Mouse (Mus musculus): Measurements from ENCODE around the gene Snrpd2.
A peak's percentile ranks its signal among the peaks of the same experiment; 100 is the strongest.
"Not testable (repeated sequence)": the region's sequence is repeated elsewhere in the genome, so short reads cannot be mapped to it uniquely, and the experiment has no call there.

Gene Snrpd2

GRCm38 (mm10) chr7:19151121-19151520 lies 1.6 kb downstream of the Snrpd2 start:
- DNase-seq = not testable (repeated sequence)

- DNase-seq = no peak
These were observed 5.3 kb downstream of the Snrpd2 start for GRCm38 (mm10) chr7:19154796-19155195.

GRCm38 (mm10) chr7:19155825-19156475 lies 6.4 kb downstream of the Snrpd2 start:
- DNase-seq = no peak

- peak; percentile 96 for DNase-seq
These were observed 7.8 kb downstream of the Snrpd2 start for GRCm38 (mm10) chr7:19157160-19157800.

GRCm38 (mm10) chr7:19158601-19159000 lies 9.1 kb downstream of the Snrpd2 start:
- no peak for DNase-seq

- no peak for DNase-seq
These were observed 9.9 kb downstream of the Snrpd2 start for GRCm38 (mm10) chr7:19159411-19159810.

DNA sequence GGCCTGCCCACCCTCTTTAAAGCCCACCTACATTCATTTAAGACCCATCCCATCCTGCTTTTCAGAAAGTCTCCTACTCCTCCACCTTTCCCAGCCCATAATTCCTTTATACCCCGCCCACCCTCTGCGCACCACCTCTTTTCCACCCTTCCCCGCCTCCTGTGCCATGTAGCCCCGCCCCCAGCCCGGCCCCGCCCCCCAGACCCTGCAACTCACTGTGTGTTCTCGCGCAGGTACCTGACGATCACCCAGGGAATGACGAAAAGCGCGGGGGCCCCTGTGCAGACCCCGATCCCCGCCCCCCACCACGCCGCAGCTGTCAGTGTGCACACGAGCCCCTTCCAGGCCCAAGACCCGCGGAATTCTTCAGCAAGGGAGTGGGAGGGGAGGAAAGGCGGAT lies 10.6 kb downstream of the Snrpd2 start:
- no peak for DNase-seq

DNA sequence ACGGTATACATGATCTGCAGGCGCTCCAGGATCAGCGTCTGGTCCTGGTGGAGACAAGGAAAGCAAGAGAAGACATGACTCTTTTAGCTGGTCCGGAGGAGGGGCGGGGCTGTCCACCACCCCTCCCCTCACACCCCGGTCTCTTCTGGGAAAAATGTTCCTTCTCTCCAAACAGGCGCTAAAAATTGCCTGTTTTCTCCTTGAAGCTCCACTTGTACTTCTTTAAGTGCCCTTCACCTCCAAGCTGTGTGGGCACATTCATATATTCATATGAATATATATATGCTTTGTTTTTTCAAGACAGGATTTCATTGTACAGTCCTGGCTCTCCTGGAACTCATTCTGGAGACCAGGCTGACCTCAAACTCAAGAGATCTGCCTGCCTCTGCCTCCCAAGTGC lies 13.4 kb downstream of the Snrpd2 start:
- DNase-seq = no peak

- no peak for DNase-seq
These were observed 14.2 kb downstream of the Snrpd2 start for GRCm38 (mm10) chr7:19163752-19164151.

DNA sequence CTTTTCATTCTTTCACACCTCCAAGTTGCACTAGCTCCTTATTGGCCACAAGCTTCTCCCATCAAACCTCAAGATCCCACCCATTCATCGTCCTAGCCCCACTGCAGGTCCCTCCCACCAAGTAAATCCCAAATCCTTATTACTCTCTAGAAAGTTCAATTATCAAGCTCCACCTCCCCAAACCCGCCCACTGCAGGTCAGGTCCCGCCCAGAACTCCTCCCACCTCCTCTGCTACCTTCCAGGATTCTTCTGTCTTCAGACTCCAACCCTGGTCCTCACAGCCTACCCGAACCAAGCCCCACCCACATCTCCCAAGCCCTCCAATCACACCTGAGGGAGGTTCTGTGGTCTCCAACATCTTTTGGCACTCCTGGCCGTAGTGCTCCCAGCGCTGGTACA lies 14.7 kb downstream of the Snrpd2 start:
- no peak for DNase-seq

DNA sequence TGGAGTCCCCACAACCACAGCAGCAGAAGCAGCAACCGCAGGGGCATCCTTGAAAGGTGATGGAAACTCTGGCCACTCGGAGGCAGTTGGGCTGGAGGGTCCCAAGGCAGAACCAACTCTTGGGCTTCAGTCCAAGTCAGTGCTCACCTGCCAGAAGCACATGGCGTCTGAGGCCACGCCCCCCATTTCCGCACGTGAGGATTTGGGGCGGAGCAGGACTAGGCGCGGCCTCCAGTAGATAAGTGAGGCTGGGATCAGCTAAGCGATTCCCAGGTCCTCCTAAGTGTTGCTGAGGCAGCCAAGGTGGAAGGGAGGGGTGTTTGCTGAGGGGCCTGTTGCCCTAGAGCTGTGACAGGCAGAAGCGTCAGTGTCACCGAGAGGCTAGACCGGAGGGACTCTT lies 15.5 kb downstream of the Snrpd2 start:
- DNase-seq = no peak

DNA sequence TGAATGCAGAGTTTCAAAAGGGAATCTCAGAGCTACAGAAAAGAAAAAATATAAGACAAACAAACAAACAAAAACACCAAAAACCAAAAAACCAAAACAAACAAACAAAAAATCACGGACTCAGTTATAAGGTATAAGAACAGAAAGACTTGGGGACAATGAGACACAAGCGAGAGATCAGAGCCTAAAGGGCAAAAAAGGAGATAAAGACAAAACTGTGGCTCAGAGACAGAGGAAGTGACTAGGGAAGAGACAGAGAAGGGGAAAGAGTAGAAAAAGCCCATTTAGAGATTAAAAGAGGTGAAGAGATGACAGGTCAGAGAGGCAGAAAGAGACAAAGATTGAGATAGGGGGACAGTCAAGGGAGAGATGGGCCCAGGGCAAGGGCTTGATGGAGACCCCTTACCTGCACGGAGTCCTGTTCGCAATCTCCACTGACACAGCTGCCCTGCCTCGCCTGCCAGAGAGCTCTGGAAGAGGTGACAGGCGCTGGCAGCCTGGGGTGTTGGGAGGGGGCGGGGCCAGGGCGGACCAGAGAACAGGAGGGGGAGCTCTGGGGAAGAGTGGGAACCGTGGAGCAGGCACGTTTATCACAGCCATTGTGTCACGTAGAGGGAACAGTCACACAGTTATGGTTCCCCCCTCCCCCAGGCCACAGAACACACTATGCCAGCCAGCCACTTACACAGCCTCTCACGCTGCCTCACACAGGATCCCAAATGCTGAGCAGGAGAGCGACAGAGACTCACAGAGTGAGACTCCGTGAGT lies 16.3 kb downstream of the Snrpd2 start, which contains the start of gene Gipr:
Gene Gipr, minus strand, starts transcription at position 472 of the 768 bp plus-strand sequence.
- no peak for DNase-seq

DNA sequence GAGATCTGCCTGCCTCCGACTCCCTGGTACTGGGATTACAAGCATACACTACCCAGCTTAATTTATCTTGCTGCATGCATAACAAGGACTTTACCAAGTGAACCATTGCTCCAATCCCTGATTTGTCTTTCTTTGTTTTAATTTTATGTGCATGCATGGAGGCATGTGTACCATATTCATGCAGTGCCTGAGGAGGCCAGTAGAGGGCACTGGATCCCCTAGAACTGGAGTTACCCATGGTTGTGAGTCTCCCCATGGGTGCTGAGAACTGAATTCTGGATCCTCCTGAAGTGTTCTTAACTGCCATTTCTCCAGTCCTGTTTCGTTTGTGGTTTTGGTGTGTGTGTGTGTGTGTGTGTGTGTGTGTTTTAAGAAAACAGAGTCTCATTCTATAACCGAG lies 17.5 kb downstream of the Snrpd2 start:
- DNase-seq = no peak

- DNase-seq = no peak
These were observed 20.0 kb downstream of the Snrpd2 start for GRCm38 (mm10) chr7:19169506-19169905.

DNA sequence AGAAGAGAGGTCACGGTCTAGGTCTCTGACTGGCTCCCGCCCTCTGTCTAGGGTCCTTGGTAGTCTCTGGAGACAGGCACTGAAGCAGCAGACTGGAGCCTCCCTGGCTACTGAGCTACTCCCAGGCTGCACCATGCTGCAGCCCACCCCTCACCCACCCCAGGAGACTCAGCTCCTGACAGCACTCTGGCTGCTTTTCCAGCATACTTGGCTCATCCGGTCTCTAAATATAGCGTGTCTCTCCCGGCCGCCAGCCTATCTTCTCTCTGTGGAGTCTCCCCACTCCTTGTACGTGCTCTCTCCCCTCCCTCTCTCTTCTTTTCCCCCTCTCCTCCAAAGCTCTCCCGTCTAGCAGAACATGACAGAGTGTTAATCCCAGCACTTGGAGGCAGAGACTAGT lies 20.6 kb downstream of the Snrpd2 start:
- no peak for DNase-seq

DNA sequence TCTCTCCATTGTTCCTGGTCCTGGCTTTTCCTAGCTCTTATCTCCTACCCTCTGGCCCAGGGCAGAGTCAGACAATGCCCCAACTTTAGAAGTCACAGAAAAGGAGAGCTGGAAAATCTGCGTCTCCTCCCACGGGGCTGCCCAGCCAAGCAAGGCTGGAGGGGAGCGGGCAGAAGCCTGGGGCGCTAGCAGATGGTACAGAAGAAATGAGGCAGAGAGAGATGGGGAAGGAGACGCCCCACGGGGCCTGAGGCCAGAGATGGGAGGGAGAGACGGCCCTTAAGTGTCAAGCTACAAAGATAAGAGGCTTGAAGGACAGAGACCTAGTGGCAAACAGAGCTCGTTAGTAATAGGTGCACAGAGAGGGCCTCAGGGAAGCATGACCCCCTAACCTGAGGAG lies 22.3 kb downstream of the Snrpd2 start:
- no peak for DNase-seq

- DNase-seq = peak; percentile 77
These were observed 23.4 kb downstream of the Snrpd2 start for GRCm38 (mm10) chr7:19172874-19173273.

DNA sequence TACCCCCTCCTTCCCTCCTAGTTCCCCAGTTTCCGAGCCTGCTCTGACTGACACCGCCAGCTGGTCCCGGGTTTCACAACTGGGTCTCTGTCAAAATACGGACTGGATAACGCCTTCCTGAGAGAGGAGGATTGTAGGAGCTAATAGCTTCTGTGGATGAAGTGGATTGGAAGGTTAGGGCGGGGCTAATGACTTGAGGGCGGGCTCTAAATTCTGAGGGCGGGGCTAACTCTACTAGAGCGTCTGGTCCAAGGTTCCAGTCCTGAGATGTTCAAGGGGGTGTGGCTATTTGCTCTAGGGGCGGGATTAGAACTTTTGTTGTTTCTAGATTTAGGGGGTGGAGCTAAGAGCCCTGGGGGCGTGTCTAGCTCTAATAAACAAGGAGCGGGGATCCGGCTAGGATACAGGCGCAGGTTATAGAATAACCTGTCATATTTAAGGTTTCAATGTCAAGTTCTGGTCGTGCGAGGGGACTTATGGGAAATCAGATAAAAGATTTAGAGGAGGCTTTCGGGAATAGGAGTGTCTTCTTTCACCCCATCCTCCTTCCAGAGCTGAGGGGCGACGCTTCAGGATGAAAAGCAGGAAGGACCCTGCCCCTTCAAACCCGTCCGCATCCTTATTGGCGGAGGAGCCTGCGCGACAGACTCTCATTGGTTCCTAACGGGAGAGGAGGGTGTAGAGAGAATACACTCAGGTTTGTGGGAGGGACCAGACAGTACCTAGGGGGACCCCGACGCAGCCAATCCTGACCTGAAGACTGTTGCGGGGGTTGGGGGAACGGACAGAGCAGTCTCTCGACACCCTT lies 26.4 kb downstream of the Snrpd2 start, which contains the start of gene Eml2:
Gene Eml2, plus strand, starts transcription at position 714 of the 808 bp plus-strand sequence.
- peak; percentile 96 for DNase-seq

DNA sequence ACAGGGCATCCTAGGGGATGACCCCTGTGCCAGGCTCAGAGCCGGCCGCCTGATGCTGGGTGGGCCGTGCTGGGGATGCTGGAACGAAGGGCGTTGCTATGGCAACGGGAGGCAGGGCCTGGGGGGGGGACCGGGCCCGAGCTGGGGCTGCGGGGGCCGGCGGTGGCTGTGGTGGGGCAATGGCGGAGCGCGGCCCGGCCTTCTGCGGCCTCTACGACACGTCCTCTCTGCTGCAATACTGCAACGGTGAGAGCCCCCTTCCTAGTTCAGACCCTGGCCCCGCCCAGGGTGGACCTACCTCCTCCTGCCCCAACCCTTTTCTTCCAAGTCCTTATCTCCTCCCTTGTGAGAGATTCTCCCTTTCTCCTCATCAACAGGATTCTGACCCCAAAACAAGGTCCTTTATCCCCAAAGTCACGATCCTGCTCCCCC lies 27.0 kb downstream of the Snrpd2 start:
- no peak for DNase-seq

DNA sequence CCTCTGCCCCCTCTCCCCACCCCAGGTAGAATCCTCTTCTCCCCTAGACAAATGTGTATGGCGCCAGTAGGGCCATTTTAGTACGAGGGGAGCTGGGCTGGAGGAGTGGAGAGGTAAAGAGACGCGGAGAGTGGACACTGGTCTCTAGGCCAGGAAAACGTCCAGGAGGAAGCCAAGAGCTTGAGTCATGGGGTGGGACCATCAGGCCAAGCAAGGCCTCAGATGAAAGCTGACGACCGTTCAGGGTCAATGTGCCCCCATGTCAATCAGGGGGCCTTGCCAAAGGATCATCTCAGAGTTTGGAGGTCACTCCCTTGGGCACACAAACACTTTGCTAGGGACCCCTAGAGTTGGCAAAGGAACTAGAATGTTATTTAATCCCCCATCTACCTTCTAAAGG lies 27.7 kb downstream of the Snrpd2 start:
- DNase-seq = no peak

- no peak for DNase-seq
These were observed 28.5 kb downstream of the Snrpd2 start for GRCm38 (mm10) chr7:19178035-19178434.

- DNase-seq = peak; percentile 89
These were observed 29.0 kb downstream of the Snrpd2 start for GRCm38 (mm10) chr7:19178443-19179092.

Data from cerebellum, adult 9-10 months (tissue).